Mouse (Mus musculus) liver, embryonic 14.5 days (tissue): ENCODE results near the gene Lnx1.

ENCODE experiments used
- CTCF ChIP-seq: IDR thresholded peaks from 2 replicates; pipeline ENCODE4 v1.5.1; 2016; ENCODE audit warnings: antibody characterized with exemption, low read depth, control low read depth
- EP300 ChIP-seq: IDR thresholded peaks from 2 replicates; pipeline ENCODE4 v1.6.1; 2016; ENCODE audit warnings: antibody characterized with exemption, low read depth

DNA sequence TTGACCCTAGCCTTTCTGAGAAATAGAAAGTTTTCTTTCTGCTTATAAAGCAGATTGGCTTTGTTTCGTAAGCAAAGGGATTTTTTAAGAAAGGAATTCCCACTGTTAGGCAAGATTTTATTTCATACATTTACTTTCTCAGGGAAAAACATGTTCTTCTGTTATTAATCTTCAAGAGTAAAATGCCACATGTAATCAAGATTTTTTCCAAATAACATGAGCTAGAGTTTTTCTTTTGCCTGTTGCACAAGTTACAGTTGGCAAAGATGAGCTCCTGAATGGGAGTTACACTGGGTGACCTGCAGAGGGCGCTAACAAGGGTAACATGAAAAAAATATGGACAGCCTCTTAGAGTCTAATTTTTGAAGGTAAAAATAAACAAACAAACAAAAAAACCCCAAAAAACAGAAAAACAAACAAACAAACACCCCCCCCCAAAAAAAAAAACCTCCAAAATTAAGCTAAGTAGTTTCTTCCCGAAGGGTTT lies 84.1 kb downstream of the Lnx1 start:
- TF ChIP-seq CTCF: peak; percentile 52; the same call in 1 of the 2 replicates
- TF ChIP-seq EP300: no peak
